Mouse (Mus musculus) frontal cortex, postnatal 10 days (tissue): ENCODE measurements around the gene Gm10563.
"Not testable (repeated sequence)": the region's sequence is repeated elsewhere in the genome, so short reads cannot be mapped to it uniquely, and the experiment has no call there.

Source experiments
- DNase-seq, 2 experiments: peaks; one replicate each; pipeline ENCODE4 v3.0.0; 2022; ENCODE audit warnings: low spot score in 2 of 2, mixed read lengths in 1 of 2

The Gm10563 gene

DNA sequence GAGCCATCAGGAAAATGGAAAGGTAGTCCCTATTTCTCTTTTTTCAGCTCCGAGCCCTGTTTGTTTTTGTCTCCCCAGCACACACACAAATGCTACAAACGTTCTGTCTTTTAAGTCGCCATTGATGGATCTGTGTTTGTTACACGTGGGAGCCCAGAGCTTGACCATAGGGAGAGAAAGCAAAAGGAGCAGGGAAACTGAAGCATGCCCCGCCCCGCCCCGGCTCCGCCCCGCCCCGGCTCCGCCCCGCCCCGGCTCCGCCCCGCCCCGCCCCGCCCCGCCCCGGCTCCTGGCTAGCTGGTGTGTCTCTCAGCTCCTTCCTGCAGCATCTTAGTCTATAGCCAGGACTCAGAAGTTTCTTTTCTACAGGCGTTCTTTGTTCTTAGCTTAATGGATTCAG is 46.7 kb downstream of the Gm10563 start:
- DNase-seq, result no peak

GRCm38 (mm10) chr4:155596606-155597005 is 48.6 kb downstream of the Gm10563 start:
- DNase-seq, result no peak

GRCm38 (mm10) chr4:155595777-155596176 is 49.4 kb downstream of the Gm10563 start:
- DNase-seq, result no peak

DNA sequence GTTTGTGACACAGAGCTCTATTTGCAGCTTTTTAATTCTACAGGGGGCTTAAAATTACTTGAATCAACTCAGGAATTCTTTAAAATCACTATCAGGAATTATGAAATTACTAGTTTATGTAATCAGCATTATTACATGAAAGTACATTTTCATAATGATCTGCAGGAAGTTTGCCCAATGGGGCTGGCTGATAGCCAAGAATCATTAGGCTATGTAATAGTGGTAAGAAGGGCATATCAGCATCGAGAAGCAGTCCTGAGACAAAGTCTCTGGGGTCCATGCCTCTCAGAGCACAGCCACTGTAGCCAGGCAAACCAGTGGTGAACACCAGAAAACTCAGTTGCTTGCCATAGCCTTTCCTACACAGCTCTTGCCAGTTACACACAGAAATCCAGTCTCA is 51.4 kb downstream of the Gm10563 start:
- no peak for DNase-seq

- DNase-seq, result no peak
Measured at GRCm38 (mm10) chr4:155591012-155591719, 54.0 kb downstream of the Gm10563 start.

DNA sequence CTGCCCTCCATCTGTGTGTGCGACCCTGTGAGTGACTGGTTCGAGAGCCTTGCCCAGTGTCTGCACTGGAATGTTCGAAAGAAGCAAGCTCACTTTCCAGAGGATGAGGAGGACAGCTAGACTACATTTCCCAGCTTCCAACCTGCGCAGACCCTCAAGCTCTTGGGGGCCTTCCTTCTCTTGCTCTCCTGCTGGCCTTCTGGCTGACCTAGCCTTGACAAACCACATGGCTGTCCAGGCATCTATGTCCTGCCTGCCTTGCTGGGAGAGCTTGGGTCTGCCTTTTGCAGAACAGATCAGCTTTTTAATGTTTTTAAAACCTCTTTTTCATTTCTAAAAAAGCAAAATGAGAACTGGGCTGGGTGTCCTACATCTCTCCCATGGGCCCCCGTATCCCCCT is 55.9 kb downstream of the Gm10563 start:
- no peak for DNase-seq

GRCm38 (mm10) chr4:155582279-155582905 is 62.8 kb downstream of the Gm10563 start:
- DNase-seq, result no peak

DNA sequence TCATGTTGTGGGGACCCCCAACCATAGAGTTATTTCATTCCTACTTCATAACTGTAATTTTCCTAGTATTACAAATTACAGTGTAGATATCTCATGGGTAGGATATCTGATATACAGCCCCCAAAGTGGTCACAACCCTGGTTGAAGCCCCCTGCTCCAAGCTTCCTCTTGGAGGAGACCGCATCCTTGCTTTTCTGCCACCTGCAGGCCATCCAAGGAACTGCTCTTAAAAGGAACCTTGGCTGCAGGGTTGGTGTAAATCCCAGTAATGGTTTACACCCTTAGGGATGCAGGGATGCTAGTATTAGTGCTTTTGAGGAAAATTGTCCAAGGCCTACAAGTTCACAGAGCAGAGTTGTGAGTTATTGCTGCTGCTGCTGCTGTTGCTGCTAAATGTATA is 64.8 kb downstream of the Gm10563 start:
- DNase-seq, result no peak

DNA sequence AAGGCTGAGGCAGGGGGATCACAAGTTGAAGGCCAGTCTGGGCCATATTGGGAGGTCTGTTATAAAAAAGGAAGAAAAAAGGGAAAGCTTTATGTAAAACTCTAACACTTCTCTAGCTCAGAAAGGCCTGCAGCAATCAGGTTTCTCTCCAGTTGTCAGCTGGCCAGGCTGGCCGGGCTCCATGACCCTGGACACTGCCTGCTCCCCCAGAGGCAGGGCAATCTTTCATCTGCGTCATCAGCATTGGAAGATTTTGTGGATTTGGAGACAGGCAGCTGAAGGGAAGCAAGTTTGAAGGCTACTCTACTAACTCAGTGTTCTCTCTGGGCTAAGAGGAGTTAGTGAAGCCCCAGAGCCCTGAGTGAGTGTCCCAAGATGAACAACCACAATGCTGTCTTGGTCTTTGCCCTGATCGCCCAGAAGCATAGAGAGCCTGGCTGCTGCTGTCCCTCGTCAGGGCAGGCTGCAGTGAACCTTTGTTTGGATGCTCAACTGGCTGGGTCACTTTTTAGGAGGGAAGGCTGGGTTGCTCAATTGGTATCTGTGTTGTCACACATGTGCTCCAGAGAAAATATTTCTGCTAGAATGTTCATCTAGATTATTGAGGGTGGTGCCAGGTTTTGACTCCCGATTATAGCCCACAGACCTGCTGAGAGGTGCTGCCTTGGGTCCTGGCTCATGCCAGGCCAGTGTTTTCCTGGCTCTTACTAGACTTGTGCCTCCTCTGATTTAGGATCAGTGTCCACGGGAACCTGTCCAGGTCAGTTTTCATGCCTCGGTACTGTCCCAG is 66.7 kb downstream of the Gm10563 start:
- DNase-seq, result no peak

DNA sequence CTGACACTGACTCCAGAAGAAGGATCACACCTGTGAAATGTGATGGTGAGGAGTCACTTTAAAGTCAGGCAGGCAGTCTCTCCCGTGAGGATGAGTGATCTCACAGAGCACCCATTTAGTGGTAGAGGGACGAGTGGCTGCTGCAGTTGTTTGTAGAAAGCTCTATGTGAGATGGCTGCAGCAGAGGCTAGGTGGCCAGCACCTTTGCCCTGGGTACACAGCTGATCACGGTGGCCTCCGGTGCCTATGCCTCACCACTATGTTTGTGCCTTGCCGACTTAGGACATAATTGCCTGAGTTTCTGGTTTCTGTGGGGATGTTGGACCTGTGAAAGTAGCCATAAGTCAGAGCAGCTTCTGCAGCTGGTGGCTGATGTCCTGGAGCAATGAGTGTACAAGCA is 67.5 kb downstream of the Gm10563 start:
- DNase-seq, result no peak

DNA sequence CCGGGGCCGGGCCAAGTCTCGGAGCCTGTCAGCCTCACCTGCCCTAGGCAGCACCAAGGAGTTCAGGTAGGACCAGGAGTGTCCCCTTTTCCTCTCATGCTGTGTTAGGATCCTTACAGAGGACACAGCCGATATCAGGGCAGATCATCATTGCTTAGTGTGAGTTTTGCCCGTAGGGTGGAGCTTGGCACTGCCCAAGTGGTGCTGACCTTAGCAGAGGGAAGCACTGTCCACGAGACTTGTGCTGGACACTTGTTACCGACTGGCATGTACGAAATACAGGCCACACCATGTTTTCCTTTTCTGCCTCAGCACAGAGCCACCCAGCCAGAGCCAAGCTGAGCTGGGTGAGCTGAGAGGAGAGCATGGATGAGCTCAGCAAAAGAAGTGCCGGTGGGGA is 68.1 kb downstream of the Gm10563 start:
- DNase-seq, result no peak

DNA sequence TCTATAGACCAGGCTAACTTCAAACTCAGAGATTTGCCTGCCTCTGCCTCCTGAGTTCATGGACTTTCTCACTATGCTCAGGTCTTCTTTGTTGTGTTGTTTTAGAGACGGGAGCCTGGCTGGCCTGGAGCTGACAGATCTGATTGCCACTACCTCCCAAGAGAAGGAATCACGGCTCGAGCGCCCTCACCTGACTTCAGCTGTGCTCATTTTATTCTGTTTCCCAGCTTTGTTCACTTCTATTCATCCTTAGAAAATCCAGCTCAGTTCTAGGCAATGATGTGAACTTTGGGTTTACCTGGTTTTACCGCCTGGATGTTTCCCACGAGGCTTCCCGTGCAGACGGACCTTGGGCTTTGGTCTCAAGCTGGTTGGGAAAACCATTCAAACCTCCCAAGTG is 69.7 kb downstream of the Gm10563 start:
- no peak for DNase-seq

DNA sequence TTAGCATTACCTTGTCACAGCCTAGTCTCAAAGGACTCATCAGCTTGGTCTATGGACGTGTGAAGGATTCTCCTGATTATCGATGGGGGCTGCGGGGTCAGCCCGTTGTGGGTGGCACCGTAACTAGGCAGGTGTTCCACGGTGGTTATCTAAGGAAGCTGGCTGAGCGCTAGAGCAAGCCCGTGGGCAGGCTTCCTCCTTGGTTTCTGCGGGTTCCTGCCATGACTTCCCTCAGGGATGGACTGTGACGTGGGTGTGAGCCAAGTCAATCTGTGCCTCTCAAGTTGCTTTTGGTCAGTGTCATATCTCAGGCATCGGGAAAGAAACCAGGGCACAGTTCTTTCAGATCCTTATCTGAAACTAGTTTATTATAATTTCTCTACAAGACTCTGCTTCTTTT is 70.3 kb downstream of the Gm10563 start:
- no peak for DNase-seq

DNA sequence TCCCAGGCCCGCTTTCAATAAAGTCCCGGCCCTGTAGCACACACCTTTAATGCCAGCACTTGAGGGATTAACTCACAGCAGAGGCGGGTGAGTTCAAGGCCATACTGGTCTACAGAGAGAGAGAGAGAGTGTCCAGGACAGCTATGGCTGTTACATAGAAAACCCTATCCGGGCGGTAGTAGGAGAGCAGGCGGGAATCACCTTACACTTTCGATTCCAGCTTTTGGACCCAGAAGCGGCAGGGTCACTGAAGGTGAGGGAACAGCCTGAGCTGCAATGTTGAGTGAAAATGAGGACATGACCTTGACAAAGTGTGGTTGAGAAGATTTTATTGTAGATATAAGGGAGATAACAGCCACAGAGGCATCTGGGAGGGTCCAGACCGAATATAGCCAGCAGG is 71.3 kb downstream of the Gm10563 start:
- DNase-seq, result no peak

DNA sequence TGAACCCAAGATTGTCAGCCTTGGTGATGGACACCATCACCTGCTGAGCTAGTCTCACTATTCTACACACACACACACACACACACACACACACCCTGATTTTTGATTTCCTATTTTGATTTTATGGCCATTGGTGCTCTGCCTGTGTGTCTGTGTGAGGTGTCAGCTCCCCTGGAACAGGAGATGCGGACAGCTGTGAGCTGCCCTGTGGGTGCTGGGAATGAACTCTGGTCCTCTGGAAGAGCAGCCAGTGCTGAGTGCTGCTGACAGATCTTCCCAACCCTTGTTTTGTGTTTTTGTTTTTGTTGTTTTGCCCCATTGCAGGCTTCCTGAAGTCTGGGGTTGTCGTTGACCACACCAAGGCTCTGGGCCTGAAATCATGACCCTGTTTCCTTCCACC is 72.1 kb downstream of the Gm10563 start:
- no peak for DNase-seq

DNA sequence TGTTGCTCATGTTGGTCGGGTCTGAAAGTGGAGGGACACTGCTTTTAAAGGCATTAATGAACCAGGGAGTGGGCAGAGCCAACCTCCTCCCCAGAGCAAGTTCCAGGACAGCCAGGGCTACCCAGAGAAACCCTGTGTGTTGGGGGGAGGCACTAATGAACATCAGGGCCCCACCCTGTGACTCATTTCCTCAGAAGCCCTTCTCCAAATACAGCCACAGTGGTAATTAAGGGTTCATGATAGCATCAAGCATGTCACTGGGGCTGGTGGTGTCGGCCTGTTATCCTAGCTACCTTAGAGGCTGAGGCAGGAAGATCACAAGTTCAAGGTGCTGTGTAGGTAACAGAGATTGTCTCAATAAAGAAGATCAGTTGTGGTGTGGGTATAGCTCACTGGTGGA is 73.8 kb downstream of the Gm10563 start:
- no peak for DNase-seq

- DNase-seq, result not testable (repeated sequence)
Measured at GRCm38 (mm10) chr4:155570315-155570714, 74.9 kb downstream of the Gm10563 start.

DNA sequence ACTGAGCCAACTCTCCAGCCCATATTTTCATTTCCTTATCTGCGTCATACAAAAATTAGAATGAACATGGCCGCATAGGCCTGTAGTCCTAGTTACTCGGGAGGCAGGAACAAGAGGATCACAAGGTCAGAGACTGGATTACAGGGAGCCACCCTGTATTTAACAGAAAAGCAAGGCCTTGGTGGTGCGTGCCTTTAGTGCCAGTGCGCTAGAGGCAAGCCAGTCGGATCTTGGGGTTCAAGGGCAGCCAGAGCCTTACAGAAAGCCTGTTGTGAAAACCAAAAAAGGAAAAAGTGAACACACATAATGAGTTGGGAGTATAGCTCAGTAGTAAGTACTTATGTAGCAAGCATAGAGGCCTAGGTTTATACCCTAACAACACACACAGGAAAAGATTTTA is 75.4 kb downstream of the Gm10563 start:
- no peak for DNase-seq

DNA sequence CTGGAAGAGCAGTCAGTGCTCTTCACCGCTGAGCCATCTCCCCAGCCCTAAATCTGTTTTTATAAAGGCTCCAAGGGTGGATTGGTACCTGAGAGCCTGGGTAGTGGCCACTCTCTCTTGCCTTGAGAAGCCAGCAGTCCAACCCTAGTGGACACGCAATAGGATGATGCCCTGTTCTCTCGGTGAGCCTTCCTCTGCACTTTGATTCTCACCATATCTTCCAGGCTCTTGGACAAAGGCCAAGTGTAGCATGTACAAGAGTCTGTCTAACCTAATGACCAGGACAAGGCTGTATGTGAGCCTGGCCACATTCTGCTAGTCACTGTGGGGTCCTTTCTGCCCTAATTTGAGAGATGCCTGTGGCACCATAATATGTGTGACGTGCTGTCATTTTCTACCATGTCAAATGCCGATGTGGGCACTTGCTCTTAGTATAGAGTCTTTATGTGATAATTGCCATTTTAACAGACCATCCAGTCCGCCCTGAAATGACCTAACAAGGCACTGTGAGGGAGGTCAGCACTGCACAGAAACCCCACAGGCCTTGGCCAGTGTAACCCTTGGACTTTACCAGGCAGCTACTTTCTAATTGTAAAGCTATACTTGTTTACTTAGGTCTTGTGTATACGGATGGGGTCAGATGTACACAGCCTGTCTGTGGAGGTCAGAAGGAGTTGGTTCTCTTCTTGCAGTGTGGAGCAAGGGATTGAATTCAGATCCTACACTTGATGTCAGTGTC is 76.4 kb downstream of the Gm10563 start:
- DNase-seq, result no peak

DNA sequence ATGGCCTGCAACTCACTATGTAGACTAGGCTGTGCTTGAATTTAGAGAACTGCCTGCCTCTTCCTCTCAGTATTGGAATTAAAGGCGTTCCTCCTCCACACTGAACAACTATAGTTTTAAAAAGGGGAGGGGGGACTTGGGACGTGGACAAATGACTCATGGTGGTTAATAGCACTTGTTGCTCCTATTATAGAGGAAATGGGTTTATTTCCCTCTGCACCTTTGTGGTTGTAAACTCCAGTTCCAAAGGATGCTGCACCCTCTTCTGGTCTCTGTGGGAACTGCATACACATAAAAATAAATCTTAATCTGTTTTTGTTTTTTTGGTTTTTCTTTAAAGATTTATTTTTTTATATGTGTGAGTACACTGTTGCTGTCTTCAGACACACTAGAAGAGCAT is 77.0 kb downstream of the Gm10563 start:
- no peak for DNase-seq

- no peak for DNase-seq
Measured at GRCm38 (mm10) chr4:155566555-155566954, 78.7 kb downstream of the Gm10563 start.
